Mouse (Mus musculus) MEL (cell line): ENCODE data around the gene Ube2e1. TPM values are rescaled to one million over a fixed set of nuclear protein-coding genes. Genes with fewer than 3 reads are reported as not detected.

ENCODE experiments used
- DNase-seq: peaks from one replicate; pipeline ENCODE4 v3.0.0; 2011; ENCODE audit warnings: low read depth, low spot score
- H3K27ac ChIP-seq: 2 replicates; pipeline ENCODE4 v1.5.1; 2012; ENCODE audit warnings: low read depth, mild to moderate bottlenecking, control low read depth, low read length, moderate library complexity; ENCODE audit not compliant: control insufficient read depth
- H3K27me3 ChIP-seq, 2 experiments: fragments of 150-350 bp in 1 of 2; sonication (generic) in 1 of 2; 2 replicates each; pipeline ENCODE4 v1.6.1; 2012; ENCODE audit warnings: low read length in 2 of 2, mild to moderate bottlenecking in 2 of 2, improper control_type of control experiment in 1 of 2, moderate library complexity in 1 of 2; ENCODE audit not compliant: insufficient read depth in 2 of 2, control insufficient read depth in 1 of 2
- H3K36me3 ChIP-seq, 2 experiments: 2 replicates each; pipeline ENCODE4 v1.6.1; 2012 to 2014; ENCODE audit warnings: low read length in 2 of 2, improper control_type of control experiment in 1 of 2, inconsistent platforms in 1 of 2, mild to moderate bottlenecking in 1 of 2; ENCODE audit not compliant: insufficient read depth in 2 of 2, control insufficient read depth in 1 of 2
- H3K4me1 ChIP-seq, 2 experiments: fragments of 150-350 bp in 1 of 2; sonication (generic) in 1 of 2; 2 replicates each; pipeline ENCODE4 v1.6.1; 2012; ENCODE audit warnings: low read length in 2 of 2, improper control_type of control experiment in 1 of 2, mild to moderate bottlenecking in 1 of 2; ENCODE audit not compliant: insufficient read depth in 2 of 2, control insufficient read depth in 1 of 2
- H3K4me3 ChIP-seq, 2 experiments: fragments of 150-350 bp in 1 of 2; sonication (generic) in 1 of 2; 2 replicates each; pipeline ENCODE4 v1.5.1; 2012; ENCODE audit warnings: low read depth in 2 of 2, low read length in 2 of 2, mild to moderate bottlenecking in 2 of 2, moderate library complexity in 2 of 2, control low read depth in 1 of 2, improper control_type of control experiment in 1 of 2; ENCODE audit not compliant: control insufficient read depth in 1 of 2, insufficient read depth in 1 of 2
- H3K79me2 ChIP-seq: 2 replicates; pipeline ENCODE4 v1.6.1; 2012; ENCODE audit warnings: mild to moderate bottlenecking, low read length, moderate library complexity; ENCODE audit not compliant: control insufficient read depth, poor library complexity, insufficient read depth
- H3K9ac ChIP-seq: 2 replicates; pipeline ENCODE4 v1.6.1; 2012; ENCODE audit warnings: low read depth, mild to moderate bottlenecking, control low read depth, low read length, moderate library complexity; ENCODE audit not compliant: control insufficient read depth, poor library complexity, severe bottlenecking
- H3K9me3 ChIP-seq: fragments of 150-350 bp; sonication (generic); replicated peaks from 2 replicates; pipeline ENCODE4 v1.6.1; 2012; ENCODE audit warnings: mild to moderate bottlenecking, low read length, improper control_type of control experiment, moderate library complexity; ENCODE audit not compliant: insufficient read depth
- BHLHE40 ChIP-seq: IDR thresholded peaks from 2 replicates; pipeline ENCODE4 v1.6.1; 2012; ENCODE audit warnings: low read depth, mild to moderate bottlenecking, inconsistent platforms, low read length, improper control_type of control experiment, borderline replicate concordance
- CHD2 ChIP-seq: IDR thresholded peaks from 2 replicates; pipeline ENCODE4 v1.6.1; 2011; ENCODE audit warnings: low read length, improper control_type of control experiment
- CTCF ChIP-seq, 3 experiments: IDR thresholded peaks in 2 of 3; conservative IDR thresholded peaks in 1 of 3; 2 replicates each; pipeline ENCODE4 v1.5.1; 2011 to 2012; ENCODE audit warnings: low read length in 3 of 3, low read depth in 2 of 3, mild to moderate bottlenecking in 2 of 3, improper control_type of control experiment in 1 of 3, inconsistent platforms in 1 of 3, mixed read lengths in 1 of 3, moderate library complexity in 1 of 3; ENCODE audit not compliant: control insufficient read depth in 1 of 3, insufficient read depth in 1 of 3, poor library complexity in 1 of 3, severe bottlenecking in 1 of 3
- E2F4 ChIP-seq: IDR thresholded peaks from 2 replicates; pipeline ENCODE4 v1.6.1; 2011; ENCODE audit warnings: low read depth, low read length, improper control_type of control experiment, borderline replicate concordance
- ELF1 ChIP-seq: IDR thresholded peaks from 2 replicates; pipeline ENCODE4 v1.6.1; 2014; ENCODE audit warnings: low read depth, mild to moderate bottlenecking, inconsistent platforms, low read length, improper control_type of control experiment, moderate library complexity
- ETS1 ChIP-seq: IDR thresholded peaks from 2 replicates; pipeline ENCODE4 v1.6.1; 2012; ENCODE audit warnings: low read depth, mild to moderate bottlenecking, inconsistent platforms, low read length, improper control_type of control experiment, moderate library complexity
- HCFC1 ChIP-seq: IDR thresholded peaks from 2 replicates; pipeline ENCODE4 v1.6.1; 2012; ENCODE audit warnings: low read depth, mild to moderate bottlenecking, inconsistent platforms, low read length, improper control_type of control experiment, moderate library complexity
- KAT2A ChIP-seq: conservative IDR thresholded peaks from 2 replicates; pipeline ENCODE4 v1.6.1; 2012; ENCODE audit warnings: low read depth, low read length, improper control_type of control experiment, inconsistent platforms
- MAFK ChIP-seq: IDR thresholded peaks from 2 replicates; pipeline ENCODE4 v1.6.1; 2011; ENCODE audit warnings: low read depth, mild to moderate bottlenecking, low read length, improper control_type of control experiment, borderline replicate concordance
- MEF2A ChIP-seq: IDR thresholded peaks from 2 replicates; pipeline ENCODE4 v1.6.1; 2014; ENCODE audit warnings: low read depth, mild to moderate bottlenecking, inconsistent platforms, low read length, improper control_type of control experiment; ENCODE audit not compliant: poor library complexity, insufficient replicate concordance, severe bottlenecking; ENCODE audit errors: extremely low read depth
- NELFE ChIP-seq: IDR thresholded peaks from 2 replicates; pipeline ENCODE4 v1.6.1; 2011; ENCODE audit warnings: low read depth, low read length, improper control_type of control experiment
- RAD21 ChIP-seq: IDR thresholded peaks from 2 replicates; pipeline ENCODE4 v1.6.1; 2011; ENCODE audit warnings: mild to moderate bottlenecking, low read depth, low read length, improper control_type of control experiment
- SIN3A ChIP-seq: IDR thresholded peaks from 2 replicates; pipeline ENCODE4 v1.6.1; 2012; ENCODE audit warnings: low read length, improper control_type of control experiment, inconsistent platforms
- SMC3 ChIP-seq: IDR thresholded peaks from 2 replicates; pipeline ENCODE4 v1.6.1; 2011; ENCODE audit warnings: low read depth, low read length, improper control_type of control experiment
- TAL1 ChIP-seq: IDR thresholded peaks from 2 replicates; pipeline ENCODE4 v1.6.1; 2012; ENCODE audit warnings: mild to moderate bottlenecking, inconsistent platforms, low read length, moderate library complexity, mixed read lengths
- TBP ChIP-seq: IDR thresholded peaks from 2 replicates; pipeline ENCODE4 v1.8.0; 2011; ENCODE audit warnings: low read depth, low read length, improper control_type of control experiment
- TCF12 ChIP-seq: IDR thresholded peaks from 2 replicates; pipeline ENCODE4 v1.6.1; 2014; ENCODE audit warnings: low read depth, mild to moderate bottlenecking, inconsistent platforms, low read length, improper control_type of control experiment, moderate library complexity
- UBTF ChIP-seq: IDR thresholded peaks from 2 replicates; pipeline ENCODE4 v1.6.1; 2012; ENCODE audit warnings: low read depth, mild to moderate bottlenecking, inconsistent platforms, low read length, improper control_type of control experiment, moderate library complexity, borderline replicate concordance; ENCODE audit not compliant: insufficient read depth
- USF1 ChIP-seq: IDR thresholded peaks from 2 replicates; pipeline ENCODE4 v1.6.1; 2014; ENCODE audit warnings: low read depth, mild to moderate bottlenecking, inconsistent platforms, low read length, improper control_type of control experiment, moderate library complexity
- USF2 ChIP-seq, 2 experiments: IDR thresholded peaks; 2 replicates each; pipeline ENCODE4 v1.6.1; 2011 to 2012; ENCODE audit warnings: improper control_type of control experiment in 2 of 2, low read length in 2 of 2, borderline replicate concordance in 1 of 2, inconsistent platforms in 1 of 2, low read depth in 1 of 2, mild to moderate bottlenecking in 1 of 2; ENCODE audit not compliant: insufficient read depth in 1 of 2
- ZMIZ1 ChIP-seq: IDR thresholded peaks from 2 replicates; pipeline ENCODE4 v1.6.1; 2012; ENCODE audit warnings: low read depth, mild to moderate bottlenecking, inconsistent platforms, low read length, improper control_type of control experiment, moderate library complexity
- polyA plus RNA-seq, 2 experiments: library from polyadenylated mRNA; stranded (reverse) in 1 of 2; unstranded in 1 of 2; fragments of >175 nt in 1 of 2; fragments of >200 nt in 1 of 2; gene quantifications; 2 replicates each; pipeline versions ENCODE4 v1.2.1 to v1.2.4; 2012; ENCODE audit warnings: low replicate concordance in 2 of 2, low read depth in 1 of 2; ENCODE audit not compliant: insufficient read length in 2 of 2, insufficient read depth in 1 of 2, missing spikeins in 1 of 2
- total RNA-seq: library from RNA; depleted of rRNA; stranded (reverse); fragments of 300-350 nt; gene quantifications from 2 replicates; pipeline ENCODE4 v1.2.3, GENCODE M21; 2012

Ube2e1 gene
- total and polyA plus RNA-seq, 3 experiments = 43.0 to 246 (median 240) TPM

DNA sequence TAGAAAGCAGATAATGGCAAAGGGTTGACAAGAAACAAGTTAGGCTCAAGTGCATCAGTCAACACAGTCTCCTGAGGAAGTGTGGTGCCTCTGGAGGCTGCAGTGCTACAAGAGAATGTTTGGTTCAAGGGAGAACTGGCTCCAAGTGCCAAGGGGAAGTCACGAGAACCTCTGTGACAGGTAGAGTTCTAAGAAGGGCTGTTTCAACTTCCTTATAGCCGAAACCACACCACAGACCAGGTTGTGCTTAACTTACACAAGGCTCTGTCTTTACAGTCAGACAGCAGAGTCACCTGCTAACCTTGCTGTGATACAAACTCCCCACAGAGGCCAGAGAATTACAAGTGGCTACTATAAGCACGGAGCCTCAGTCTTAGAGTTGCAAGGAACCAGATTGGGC, 30.1 kb downstream of the Ube2e1 start:
- H3K27me3 ChIP-seq = no peaks in the 10 kb centered on the region
- no peak overlapping the region for H3K9ac ChIP-seq
- no peak overlapping the region for H3K4me3 ChIP-seq
- peaks cover 7% of the 10 kb centered on the region; the same call in 1 of the 2 replicates for H3K79me2 ChIP-seq
- 0 out of 2 replicates have a peak overlapping the region, but pooled peaks have one; percentile 23 for H3K27ac ChIP-seq
- TF ChIP-seq KAT2A (no peak), ZMIZ1 (no peak), TBP (0 out of 2 replicates have a peak, but pooled peaks have one; percentile 27)
- peaks cover 0 to 7% of the 10 kb centered on the region in 2 experiments; a peak in 2 of 4 replicates for H3K4me1 ChIP-seq
- no peaks in the 10 kb centered on the region for H3K9me3 ChIP-seq
- DNase-seq = peak; percentile 70
- peaks cover 8 to 10% of the 10 kb centered on the region in 2 experiments for H3K36me3 ChIP-seq

DNA sequence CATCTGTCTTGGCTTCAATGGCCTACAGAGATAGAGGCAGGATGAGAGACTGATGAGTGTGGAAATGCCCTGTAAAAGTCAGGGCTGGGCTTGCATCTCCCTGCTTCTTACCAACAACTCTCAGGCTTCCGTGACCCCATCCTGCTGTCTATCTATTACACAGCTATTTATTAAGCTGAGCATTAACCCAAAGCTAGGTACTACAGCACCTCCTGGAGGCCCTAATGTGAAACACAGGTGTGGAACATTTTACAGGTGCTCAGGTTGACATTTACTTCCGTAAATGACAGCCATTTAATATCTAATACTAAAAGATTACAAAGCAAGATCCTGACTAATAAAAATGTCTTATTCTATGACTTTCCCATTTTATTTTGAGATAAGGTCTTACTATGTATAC, 31.0 kb downstream of the Ube2e1 start:
- Histone ChIP-seq H3K79me2 (peaks cover 7% of the 10 kb centered on the region; the same call in 1 of the 2 replicates), H3K4me3 (no peak overlapping the region), H3K9ac (no peak overlapping the region), H3K36me3 (peaks cover 8 to 10% of the 10 kb centered on the region in 2 experiments; a peak in 3 of 4 replicates), H3K9me3 (no peaks in the 10 kb centered on the region), H3K27ac (no peak overlapping the region), H3K4me1 (peaks cover 0 to 7% of the 10 kb centered on the region in 2 experiments; a peak in 2 of 4 replicates), H3K27me3 (no peaks in the 10 kb centered on the region)
- DNase-seq = no peak
- peak; percentile 30 for TF ChIP-seq RAD21
- TF ChIP-seq USF1 = no peak
- no peak for TF ChIP-seq CHD2
- no peak for TF ChIP-seq SMC3
- no peak for TF ChIP-seq ETS1
- TF ChIP-seq CTCF (IDR thresholded peaks at IDR 0.05 in 2 of 3, conservative IDR thresholded peaks at IDR 0.05 in 1 of 3; ENCODE audit: control insufficient read depth in 1 of 3, insufficient read depth in 1 of 3, low read depth in 2 of 3, low read length in 3 of 3, poor library complexity in 1 of 3, severe bottlenecking in 1 of 3) = peak in 2 of 3 experiments; percentile 32 to 34; a peak in 3 of 6 replicates
- TF ChIP-seq UBTF = no peak
- TF ChIP-seq ELF1 = no peak

DNA sequence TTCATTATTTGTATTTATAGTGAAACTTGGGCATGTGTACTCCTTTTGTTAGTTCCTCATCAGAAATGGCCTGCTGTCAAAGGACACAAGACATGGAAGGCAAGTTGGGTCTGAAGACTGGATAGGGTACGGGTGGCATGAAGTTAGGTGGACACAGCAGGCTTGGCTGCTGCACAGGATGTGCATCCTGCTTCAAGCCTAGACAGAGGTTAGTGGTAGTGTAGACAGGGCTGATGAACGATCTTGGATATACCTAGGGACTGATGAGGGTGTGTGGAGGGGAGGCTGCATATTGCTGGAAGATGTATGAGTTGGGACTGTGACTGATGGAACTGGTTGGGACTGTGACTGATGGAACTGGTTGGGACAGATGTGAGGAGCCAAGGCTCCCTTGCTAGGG, 32.8 kb downstream of the Ube2e1 start:
- Histone ChIP-seq H3K4me3 (no peak overlapping the region), H3K4me1 (peaks cover 0 to 7% of the 10 kb centered on the region in 2 experiments; a peak in 2 of 4 replicates), H3K36me3 (peaks cover 4 to 10% of the 10 kb centered on the region in 2 experiments; a peak in 3 of 4 replicates), H3K9ac (no peak overlapping the region), H3K9me3 (no peaks in the 10 kb centered on the region), H3K27me3 (no peaks in the 10 kb centered on the region), H3K79me2 (peaks cover 9% of the 10 kb centered on the region; the same call in 1 of the 2 replicates), H3K27ac (no peak overlapping the region)
- TF ChIP-seq MAFK (no peak), TAL1 (no peak), E2F4 (no peak), MEF2A (no peak), KAT2A (no peak), TCF12 (no peak), ETS1 (no peak), BHLHE40 (no peak), USF2 (IDR thresholded peaks at IDR 0.05; ENCODE audit: borderline replicate concordance in 1 of 2, insufficient read depth in 1 of 2, low read depth in 1 of 2, low read length in 2 of 2) (no peak), HCFC1 (no peak), SIN3A (no peak), NELFE (no peak)
- no peak for DNase-seq
